Mouse (Mus musculus) megakaryocyte, embryonic 14.5 days (primary cell): ENCODE data around the gene Smg8. TPM values are rescaled to one million over a fixed set of nuclear protein-coding genes. Genes with fewer than 3 reads are reported as not detected.
"Not testable (repeated sequence)": the region's sequence is repeated elsewhere in the genome, so short reads cannot be mapped to it uniquely, and the experiment has no call there.

ENCODE experiments used
- H3K27me3 ChIP-seq: replicated peaks from 2 replicates; pipeline ENCODE3; 2012; ENCODE audit warnings: inconsistent platforms
- H3K36me3 ChIP-seq: replicated peaks from 2 replicates; pipeline ENCODE3; 2012; ENCODE audit warnings: low read length, inconsistent platforms, mixed read lengths
- H3K4me1 ChIP-seq: 2 replicates; pipeline ENCODE4 v1.6.1; 2012; ENCODE audit warnings: inconsistent platforms
- H3K4me3 ChIP-seq: replicated peaks from 2 replicates; pipeline ENCODE3; 2012; ENCODE audit warnings: moderate library complexity, mild to moderate bottlenecking, inconsistent platforms
- H3K9me3 ChIP-seq: 2 replicates; pipeline ENCODE4 v1.6.1; 2012; ENCODE audit warnings: inconsistent platforms
- FLI1 ChIP-seq: IDR thresholded peaks from 2 replicates; pipeline ENCODE4 v1.6.1; 2012; ENCODE audit warnings: low read length, inconsistent platforms, mixed read lengths
- GATA1 ChIP-seq: IDR thresholded peaks from 3 replicates; pipeline ENCODE4 v1.6.1; 2012; ENCODE audit warnings: mixed read lengths, low read length, inconsistent platforms, borderline replicate concordance
- polyA plus RNA-seq: library from polyadenylated mRNA; stranded (reverse); fragments of >175 nt; gene quantifications from 2 replicates; pipeline ENCODE4 v1.2.3, GENCODE M21; 2012; ENCODE audit warnings: low replicate concordance; ENCODE audit not compliant: insufficient read depth

Gene Smg8
- polyA plus RNA-seq, 1 experiment: 2.3 TPM

GRCm38 (mm10) chr11:87108755-87109518 lies 22.4 kb upstream of the Smg8 start, which contains the start of gene Ska2:
Gene Ska2 (plus strand): TSS chr11:87109234.
- peak within 1 kb of the TSS; percentile 97 for H3K4me3 ChIP-seq
- TF ChIP-seq FLI1 (no peak), GATA1 (no peak)
- H3K4me1 ChIP-seq: peaks cover 22% of the 10 kb centered on the region; the same call in 1 of the 2 replicates
- H3K9me3 ChIP-seq: no peaks in the 10 kb centered on the region
- H3K27me3 ChIP-seq: no peaks in the 10 kb centered on the region
- peaks cover 46% of the 10 kb centered on the region for H3K36me3 ChIP-seq

- Histone ChIP-seq H3K4me3 (peak within 1 kb of the TSS; percentile 97), H3K4me1 (peaks cover 22% of the 10 kb centered on the region; the same call in 1 of the 2 replicates), H3K9me3 (no peaks in the 10 kb centered on the region), H3K27me3 (no peaks in the 10 kb centered on the region), H3K36me3 (peaks cover 48% of the 10 kb centered on the region)
- TF ChIP-seq FLI1 (no peak), GATA1 (no peak)
Observed at GRCm38 (mm10) chr11:87108409-87108754, 21.8 kb upstream of the Smg8 start, which contains the start of gene Prr11. Gene Prr11 (minus strand): TSS chr11:87108708.

- peaks cover 58% of the 10 kb centered on the region for H3K36me3 ChIP-seq
- no peaks in the 10 kb centered on the region for H3K9me3 ChIP-seq
- peak overlapping the region; percentile 98 for H3K4me3 ChIP-seq
- H3K4me1 ChIP-seq: peaks cover 47% of the 10 kb centered on the region
- no peaks in the 10 kb centered on the region for H3K27me3 ChIP-seq
- no peak for TF ChIP-seq GATA1
- no peak for TF ChIP-seq FLI1
Observed at GRCm38 (mm10) chr11:87087142-87087541, 568 bp upstream of the Smg8 start.

GRCm38 (mm10) chr11:87085461-87085860 lies 1.1 kb downstream of the Smg8 start:
- TF ChIP-seq FLI1: no peak
- no peak for TF ChIP-seq GATA1
- Histone ChIP-seq H3K27me3 (no peaks in the 10 kb centered on the region), H3K4me1 (peaks cover 45% of the 10 kb centered on the region), H3K9me3 (no peaks in the 10 kb centered on the region), H3K36me3 (peaks cover 58% of the 10 kb centered on the region), H3K4me3 (peak overlapping the region; percentile 98)

GRCm38 (mm10) chr11:87083712-87084111 lies 2.9 kb downstream of the Smg8 start:
- TF ChIP-seq FLI1: no peak
- no peak for TF ChIP-seq GATA1
- Histone ChIP-seq H3K36me3 (peaks cover 63% of the 10 kb centered on the region), H3K4me3 (no peak overlapping the region), H3K4me1 (peaks cover 54% of the 10 kb centered on the region), H3K27me3 (no peaks in the 10 kb centered on the region), H3K9me3 (no peaks in the 10 kb centered on the region)

- Histone ChIP-seq H3K9me3 (no peaks in the 10 kb centered on the region), H3K4me1 (peaks cover 21% of the 10 kb centered on the region), H3K4me3 (peak within 1 kb of the TSS; percentile 96), H3K27me3 (peaks cover 2% of the 10 kb centered on the region), H3K36me3 (peaks cover 24% of the 10 kb centered on the region)
- TF ChIP-seq GATA1 (peak; percentile 77; the same call in 1 of the 3 replicates), FLI1 (no peak)
Observed at GRCm38 (mm10) chr11:87073866-87074440, 12.6 kb downstream of the Smg8 start, which contains the start of gene Gdpd1. Gene Gdpd1 (minus strand): TSS chr11:87074062.

- H3K4me3 ChIP-seq: peak overlapping the region; percentile 96
- H3K9me3 ChIP-seq: no peaks in the 10 kb centered on the region
- H3K27me3 ChIP-seq: peaks cover 2% of the 10 kb centered on the region
- peaks cover 21% of the 10 kb centered on the region for H3K4me1 ChIP-seq
- peaks cover 21% of the 10 kb centered on the region for H3K36me3 ChIP-seq
- TF ChIP-seq FLI1 (no peak), GATA1 (no peak)
Observed at GRCm38 (mm10) chr11:87073343-87073865, 13.2 kb downstream of the Smg8 start.

GRCm38 (mm10) chr11:87062087-87062486 lies 24.5 kb downstream of the Smg8 start:
- no peaks in the 10 kb centered on the region for H3K9me3 ChIP-seq
- H3K27me3 ChIP-seq: peaks cover 10% of the 10 kb centered on the region
- no peak overlapping the region for H3K4me3 ChIP-seq
- H3K4me1 ChIP-seq: 0 out of 2 replicates have a peak, but pooled peaks cover 2% of the 10 kb centered on the region
- H3K36me3 ChIP-seq: no peaks in the 10 kb centered on the region
- TF ChIP-seq GATA1: no peak
- TF ChIP-seq FLI1: no peak

GRCm38 (mm10) chr11:87060410-87060809 lies 26.2 kb downstream of the Smg8 start:
- H3K36me3 ChIP-seq: no peaks in the 10 kb centered on the region
- TF ChIP-seq GATA1 (no peak), FLI1 (no peak)
- H3K4me1 ChIP-seq: 0 out of 2 replicates have a peak, but pooled peaks cover 2% of the 10 kb centered on the region
- H3K27me3 ChIP-seq: peaks cover 6% of the 10 kb centered on the region
- no peak overlapping the region for H3K4me3 ChIP-seq
- H3K9me3 ChIP-seq: no peaks in the 10 kb centered on the region

- H3K36me3 ChIP-seq: no peaks in the 10 kb centered on the region
- H3K9me3 ChIP-seq: no peaks in the 10 kb centered on the region
- H3K4me1 ChIP-seq: no peaks in the 10 kb centered on the region
- peaks cover 6% of the 10 kb centered on the region for H3K27me3 ChIP-seq
- H3K4me3 ChIP-seq: no peak overlapping the region
- no peak for TF ChIP-seq FLI1
- TF ChIP-seq GATA1: no peak
Observed at GRCm38 (mm10) chr11:87056286-87056685, 30.3 kb downstream of the Smg8 start.

GRCm38 (mm10) chr11:87048900-87049299 lies 37.7 kb downstream of the Smg8 start:
- H3K27me3 ChIP-seq, H3K4me3 ChIP-seq, H3K9me3 ChIP-seq, H3K4me1 ChIP-seq, H3K36me3 ChIP-seq: not testable (repeated sequence)
